Mouse (Mus musculus) brain, embryonic 14.5 days (tissue): ENCODE measurements around the gene Bricd5.

ENCODE experiments used
- CTCF ChIP-seq: fragments of 200-500 bp; IDR thresholded peaks from 2 replicates; pipeline ENCODE4 v1.5.1; 2012; ENCODE audit warnings: inconsistent platforms, mild to moderate bottlenecking, moderate library complexity, borderline replicate concordance; ENCODE audit not compliant: insufficient read depth, insufficient read length; ENCODE audit errors: extremely low read depth
- POLR2A ChIP-seq: fragments of 200-500 bp; IDR thresholded peaks from 2 replicates; pipeline ENCODE4 v1.6.1; 2012; ENCODE audit warnings: mild to moderate bottlenecking, inconsistent platforms, borderline replicate concordance; ENCODE audit not compliant: poor library complexity, insufficient read depth, insufficient read length, severe bottlenecking; ENCODE audit errors: extremely low read depth

- no peak for TF ChIP-seq POLR2A
- no peak for TF ChIP-seq CTCF
Measured at GRCm38 (mm10) chr17:24451220-24451619, 22.5 kb upstream of the Bricd5 start.
